Mouse (Mus musculus): ENCODE measurements at regions not wholly inside any gene's neighbourhood (a gene's known extent, or its start where the extent isn't known, plus 50 kb on each side); places are given as distances from the start of the nearest gene placed in this dataset.

- no peak for DNase-seq (ENCODE audit: low spot score in 2 of 2)
Observed at GRCm38 (mm10) chr2:45371268-45371667, 254.1 kb upstream of the Zeb2 start.

- DNase-seq (ENCODE audit: low spot score in 2 of 2) = no peak
Observed at GRCm38 (mm10) chr2:45370615-45370968, 253.4 kb upstream of the Zeb2 start.

- DNase-seq (ENCODE audit: low spot score in 2 of 2) = no peak
Observed at GRCm38 (mm10) chr2:45369914-45370614, 252.9 kb upstream of the Zeb2 start.

- DNase-seq (ENCODE audit: low spot score in 2 of 2) = no peak
Observed at GRCm38 (mm10) chr2:45369432-45369831, 252.2 kb upstream of the Zeb2 start.

GRCm38 (mm10) chr2:45367436-45368193 lies 250.4 kb upstream of the Zeb2 start:
- no peak for DNase-seq (ENCODE audit: low spot score in 2 of 2)

GRCm38 (mm10) chr2:45357266-45357665 lies 240.1 kb upstream of the Zeb2 start:
- no peak for DNase-seq (ENCODE audit: low spot score in 2 of 2)

GRCm38 (mm10) chr2:45356558-45357170 lies 239.5 kb upstream of the Zeb2 start:
- no peak for DNase-seq (ENCODE audit: low spot score in 2 of 2)

- DNase-seq (ENCODE audit: low spot score in 2 of 2) = no peak
Observed at GRCm38 (mm10) chr2:45356021-45356420, 238.8 kb upstream of the Zeb2 start.

- DNase-seq (ENCODE audit: low spot score in 2 of 2) = no peak
Observed at GRCm38 (mm10) chr2:45351529-45352133, 234.4 kb upstream of the Zeb2 start.

- no peak for DNase-seq (ENCODE audit: low spot score in 2 of 2)
Observed at GRCm38 (mm10) chr2:45346358-45346757, 229.2 kb upstream of the Zeb2 start.

GRCm38 (mm10) chr2:45339866-45340265 lies 222.7 kb upstream of the Zeb2 start:
- DNase-seq (ENCODE audit: low spot score in 2 of 2) = no peak

GRCm38 (mm10) chr2:45338809-45339208 lies 221.6 kb upstream of the Zeb2 start:
- no peak for DNase-seq (ENCODE audit: low spot score in 2 of 2)

GRCm38 (mm10) chr2:45316945-45317565 lies 199.9 kb upstream of the Zeb2 start:
- no peak for DNase-seq (ENCODE audit: low spot score in 2 of 2)

- DNase-seq (ENCODE audit: low spot score in 2 of 2) = no peak
Observed at GRCm38 (mm10) chr2:45287530-45288009, 170.4 kb upstream of the Zeb2 start.

GRCm38 (mm10) chr2:45283811-45284210 lies 166.6 kb upstream of the Zeb2 start:
- DNase-seq (ENCODE audit: low spot score in 2 of 2) = no peak

- DNase-seq (ENCODE audit: low spot score in 2 of 2) = peak in 1 of 2 experiments; percentile 26
Observed at GRCm38 (mm10) chr2:45279490-45279889, 162.3 kb upstream of the Zeb2 start.

- DNase-seq (ENCODE audit: low spot score in 2 of 2) = no peak
Observed at GRCm38 (mm10) chr2:45277602-45278001, 160.4 kb upstream of the Zeb2 start.

- DNase-seq (ENCODE audit: low spot score in 2 of 2) = no peak
Observed at GRCm38 (mm10) chr2:45276703-45277102, 159.5 kb upstream of the Zeb2 start.

GRCm38 (mm10) chr2:45270035-45270434 lies 152.8 kb upstream of the Zeb2 start:
- no peak for DNase-seq (ENCODE audit: low spot score in 2 of 2)

GRCm38 (mm10) chr2:45265819-45266218 lies 148.6 kb upstream of the Zeb2 start:
- no peak for DNase-seq (ENCODE audit: low spot score in 2 of 2)

GRCm38 (mm10) chr2:45261949-45262348 lies 144.8 kb upstream of the Zeb2 start:
- DNase-seq (ENCODE audit: low spot score in 2 of 2) = no peak
